Mouse (Mus musculus) heart, adult 18-20 months (tissue): ENCODE data around the gene Acsl4. TPM values are rescaled to one million over a fixed set of nuclear protein-coding genes. Genes with fewer than 3 reads are reported as not detected.

Source experiments
- DNase-seq, 2 experiments: peaks; one replicate each; pipeline ENCODE4 v3.0.0; 2021 to 2022; ENCODE audit warnings: mixed read lengths in 1 of 2
- total RNA-seq, 2 experiments: library from RNA; stranded (reverse); gene quantifications; 2 replicates each; pipeline ENCODE4 v1.2.3; 2021

Gene Acsl4
- total RNA-seq, 2 experiments from 2014 or later: 8.8 to 9.5 TPM

GRCm38 (mm10) chrX:142359031-142359430 lies 31.3 kb downstream of the Acsl4 start:
- peak in 1 of 2 experiments; percentile 9 for DNase-seq

GRCm38 (mm10) chrX:142358427-142358826 lies 31.9 kb downstream of the Acsl4 start:
- no peak for DNase-seq

GRCm38 (mm10) chrX:142336207-142336606 lies 54.1 kb downstream of the Acsl4 start:
- DNase-seq: no peak

- no peak for DNase-seq
These were observed 54.8 kb downstream of the Acsl4 start for GRCm38 (mm10) chrX:142335502-142335901.

- no peak for DNase-seq
These were observed 64.6 kb downstream of the Acsl4 start for GRCm38 (mm10) chrX:142325760-142326159.

- DNase-seq: no peak
These were observed 74.2 kb downstream of the Acsl4 start for GRCm38 (mm10) chrX:142316106-142316505.

- no peak for DNase-seq
These were observed 75.1 kb downstream of the Acsl4 start for GRCm38 (mm10) chrX:142315270-142315669.

GRCm38 (mm10) chrX:142314307-142315024 lies 75.9 kb downstream of the Acsl4 start:
- peak; percentile 31 to 72 for DNase-seq

GRCm38 (mm10) chrX:142310431-142310830 lies 79.9 kb downstream of the Acsl4 start:
- no peak for DNase-seq

- DNase-seq: no peak
These were observed 84.3 kb downstream of the Acsl4 start, which contains the start of gene Kcne1l for GRCm38 (mm10) chrX:142305869-142306581. TSS of gene Kcne1l (minus strand) at chrX:142306294.

GRCm38 (mm10) chrX:142305010-142305868 lies 85.1 kb downstream of the Acsl4 start:
- no peak for DNase-seq

GRCm38 (mm10) chrX:142304592-142304991 lies 85.7 kb downstream of the Acsl4 start:
- DNase-seq: no peak

GRCm38 (mm10) chrX:142303456-142303855 lies 86.9 kb downstream of the Acsl4 start:
- DNase-seq: no peak

- no peak for DNase-seq
These were observed 104.4 kb downstream of the Acsl4 start for GRCm38 (mm10) chrX:142285905-142286304.

GRCm38 (mm10) chrX:142276573-142276972 lies 113.8 kb downstream of the Acsl4 start:
- no peak for DNase-seq

GRCm38 (mm10) chrX:142276031-142276430 lies 114.3 kb downstream of the Acsl4 start:
- DNase-seq: no peak

Other genes starting within 250 kb of the Acsl4 start
- gene Gucy2f, start 193.6 kb downstream of the Acsl4 start, total RNA-seq: not detected
- 1 to 10 TPM; 6.0 to 7.7 TPM for gene Nxt2, start 163.8 kb downstream of the Acsl4 start, total RNA-seq
- under 1 TPM in 1 of 2 experiments, not detected in 1; 0.18 TPM for gene Kcne1l, start 84.2 kb downstream of the Acsl4 start, total RNA-seq